Comparison of ENCODE assay signal across 19 mouse cellular contexts in genomic region chr7:63520299-63520698, GRCm38 (mm10).
DNase-seq lines count a peak whose midpoint lies in the region; ATAC-seq and TF ChIP-seq lines count a peak whose summit lies in the region.
"Had no signal": no experiment of that assay in that cellular context is flagged by ENCODE, and none has a peak within 500 bp of the region (broad histone marks: within the 10 kb centered on the region; RNA-seq: fewer than 3 reads in every experiment).

No protein-coding gene starts in this region.

- no peak overlapping the region for H3K4me3 ChIP-seq in forebrain, embryonic 12.5 days (replicated peaks)
- no peak overlapping the region for H3K4me3 ChIP-seq in forebrain, embryonic 13.5 days
- H3K4me3 ChIP-seq in thymus, adult 2 months (ENCODE audit: control insufficient read depth, insufficient read depth, low read length) = no peak overlapping the region
- H3K4me3 ChIP-seq: embryonic facial prominence, embryonic 12.5 days; heart, adult 2 months; heart, embryonic 15.5 days; hindbrain, embryonic 13.5 days; intestine, embryonic 15.5 days had no signal

- H3K27ac ChIP-seq in forebrain, embryonic 12.5 days = no peak overlapping the region
- H3K27ac ChIP-seq in forebrain, embryonic 13.5 days = no peak overlapping the region
- no peak overlapping the region for H3K27ac ChIP-seq in thymus, adult 2 months (ENCODE audit: control insufficient read depth, insufficient read depth, low read length)
- H3K27ac ChIP-seq: embryonic facial prominence, embryonic 12.5 days; heart, adult 2 months; heart, embryonic 15.5 days; hindbrain, embryonic 13.5 days; intestine, embryonic 15.5 days had no signal

- 95% methylated on average over 1 of the region's 1 CpGs for WGBS in forebrain, embryonic 12.5 days
- WGBS in forebrain, embryonic 13.5 days = 89% methylated on average over 1 of the region's 1 CpGs
- WGBS in thymus, adult 2 months = 78% methylated on average over 1 of the region's 1 CpGs

- ATAC-seq in forebrain, embryonic 12.5 days (ENCODE audit: low FRiP score) = no peak
- ATAC-seq in forebrain, embryonic 13.5 days = no peak
- ATAC-seq: intestine, embryonic 15.5 days had no signal

- no peaks in the 10 kb centered on the region for H3K27me3 ChIP-seq in forebrain, embryonic 12.5 days
- H3K27me3 ChIP-seq in forebrain, embryonic 13.5 days = no peaks in the 10 kb centered on the region
- no peaks in the 10 kb centered on the region for H3K27me3 ChIP-seq in thymus, adult 2 months (ENCODE audit: control insufficient read depth, insufficient read depth, low read length)
- H3K27me3 ChIP-seq: embryonic facial prominence, embryonic 12.5 days; heart, embryonic 15.5 days; hindbrain, embryonic 13.5 days; intestine, embryonic 15.5 days had no signal

- TF ChIP-seq POLR2A in thymus, adult 2 months (IDR thresholded peaks at IDR 0.05; ENCODE audit: control insufficient read depth, extremely low read depth, insufficient read depth, low read length, poor library complexity) = no peak

- DNase-seq in layer of hippocampus, adult 9-11 months = peak; percentile 24
- DNase-seq in layer of hippocampus, adult 11-12 months (ENCODE audit: low spot score) = no peak
- peak; percentile 95 for DNase-seq in cerebellum, adult 11-12 months
- peak; percentile 97 for DNase-seq in cerebellum, adult 9-10 months
- peak; percentile 88 to 91 for DNase-seq in cerebellum, postnatal 25 days
- DNase-seq in thymus, adult 2 months = no peak
- DNase-seq: adrenal gland, adult 2 months; adrenal gland, postnatal 25 days; gastrocnemius, postnatal 14 days; heart, adult 2 months; heart, postnatal 14 days; kidney, adult 18-20 months had no signal

- H3K9ac ChIP-seq in forebrain, embryonic 12.5 days = no peak overlapping the region
- no peak overlapping the region for H3K9ac ChIP-seq in forebrain, embryonic 13.5 days
- H3K9ac ChIP-seq: embryonic facial prominence, embryonic 12.5 days; heart, embryonic 15.5 days; hindbrain, embryonic 13.5 days; intestine, embryonic 15.5 days had no signal

- no peak for TF ChIP-seq CTCF in thymus, adult 2 months (IDR thresholded peaks at IDR 0.05; ENCODE audit: borderline replicate concordance, control insufficient read depth, extremely low read depth, insufficient read depth, low read length, poor library complexity)

- no peaks in the 10 kb centered on the region for H3K36me3 ChIP-seq in forebrain, embryonic 12.5 days (replicated peaks)
- no peaks in the 10 kb centered on the region for H3K36me3 ChIP-seq in forebrain, embryonic 13.5 days (ENCODE audit: poor library complexity, severe bottlenecking)
- no peaks in the 10 kb centered on the region for H3K36me3 ChIP-seq in thymus, adult 2 months (ENCODE audit: control insufficient read depth, insufficient read depth, low read length)
- H3K36me3 ChIP-seq: embryonic facial prominence, embryonic 12.5 days; heart, embryonic 15.5 days; hindbrain, embryonic 13.5 days; intestine, embryonic 15.5 days had no signal

- H3K9me3 ChIP-seq in forebrain, embryonic 12.5 days = no peaks in the 10 kb centered on the region
- no peaks in the 10 kb centered on the region for H3K9me3 ChIP-seq in forebrain, embryonic 13.5 days (replicated peaks)
- H3K9me3 ChIP-seq: embryonic facial prominence, embryonic 12.5 days; heart, embryonic 15.5 days; hindbrain, embryonic 13.5 days; intestine, embryonic 15.5 days had no signal

- no peak overlapping the region for H3K4me2 ChIP-seq in forebrain, embryonic 12.5 days
- no peak overlapping the region for H3K4me2 ChIP-seq in forebrain, embryonic 13.5 days
- H3K4me2 ChIP-seq: embryonic facial prominence, embryonic 12.5 days; heart, embryonic 11.5 days; heart, embryonic 15.5 days; hindbrain, embryonic 13.5 days; intestine, embryonic 15.5 days had no signal

- no peaks in the 10 kb centered on the region for H3K4me1 ChIP-seq in forebrain, embryonic 12.5 days
- H3K4me1 ChIP-seq in forebrain, embryonic 13.5 days = no peaks in the 10 kb centered on the region
- no peaks in the 10 kb centered on the region for H3K4me1 ChIP-seq in thymus, adult 2 months (replicated peaks; ENCODE audit: control insufficient read depth, insufficient read depth, low read length)
- H3K4me1 ChIP-seq: embryonic facial prominence, embryonic 12.5 days; heart, embryonic 15.5 days; hindbrain, embryonic 13.5 days; intestine, embryonic 15.5 days had no signal

Comparison
In these comparisons a context has a peak if more than half of its experiments do, and no peak if none do; other contexts are left out.
1. DNase-seq: peak in layer of hippocampus, adult 9-11 months (single experiment), cerebellum, adult 11-12 months (single experiment), cerebellum, adult 9-10 months (single experiment) and cerebellum, postnatal 25 days (2 of 2); none in layer of hippocampus, adult 11-12 months (single experiment) and thymus, adult 2 months (single experiment).